Mouse (Mus musculus): ENCODE measurements around the gene Fmnl3.

The Fmnl3 gene

GRCm38 (mm10) chr15:99343414-99344147 is 26.7 kb downstream of the Fmnl3 start:
- DNase-seq (ENCODE audit: low read depth, low spot score), result no peak

- DNase-seq (ENCODE audit: low read depth, low spot score), result no peak
Measured at GRCm38 (mm10) chr15:99342194-99342981, 27.9 kb downstream of the Fmnl3 start.

- DNase-seq (ENCODE audit: low read depth, low spot score), result no peak
Measured at GRCm38 (mm10) chr15:99341102-99341501, 29.2 kb downstream of the Fmnl3 start.

- no peak for DNase-seq (ENCODE audit: low read depth, low spot score)
Measured at GRCm38 (mm10) chr15:99339669-99340068, 30.6 kb downstream of the Fmnl3 start.

GRCm38 (mm10) chr15:99338916-99339315 is 31.4 kb downstream of the Fmnl3 start:
- no peak for DNase-seq (ENCODE audit: low read depth, low spot score)

- no peak for DNase-seq (ENCODE audit: low read depth, low spot score)
Measured at GRCm38 (mm10) chr15:99335801-99336320, 34.4 kb downstream of the Fmnl3 start.

GRCm38 (mm10) chr15:99334500-99334899 is 35.8 kb downstream of the Fmnl3 start:
- no peak for DNase-seq (ENCODE audit: low read depth, low spot score)

GRCm38 (mm10) chr15:99333676-99334065 is 36.6 kb downstream of the Fmnl3 start:
- DNase-seq (ENCODE audit: low read depth, low spot score), result no peak

GRCm38 (mm10) chr15:99332921-99333675 is 37.2 kb downstream of the Fmnl3 start:
- DNase-seq (ENCODE audit: low read depth, low spot score), result no peak

GRCm38 (mm10) chr15:99332111-99332510 is 38.2 kb downstream of the Fmnl3 start:
- no peak for DNase-seq (ENCODE audit: low read depth, low spot score)

- no peak for DNase-seq (ENCODE audit: low read depth, low spot score)
Measured at GRCm38 (mm10) chr15:99331341-99331740, 38.9 kb downstream of the Fmnl3 start.

GRCm38 (mm10) chr15:99330324-99330723 is 40.0 kb downstream of the Fmnl3 start:
- no peak for DNase-seq (ENCODE audit: low read depth, low spot score)

- no peak for DNase-seq (ENCODE audit: low read depth, low spot score)
Measured at GRCm38 (mm10) chr15:99328011-99328410, 42.3 kb downstream of the Fmnl3 start.

GRCm38 (mm10) chr15:99326959-99327358 is 43.3 kb downstream of the Fmnl3 start:
- peak; percentile 58 for DNase-seq (ENCODE audit: low read depth, low spot score)

- DNase-seq (ENCODE audit: low read depth, low spot score), result no peak
Measured at GRCm38 (mm10) chr15:99326407-99326806, 43.9 kb downstream of the Fmnl3 start.

GRCm38 (mm10) chr15:99325598-99325997 is 44.7 kb downstream of the Fmnl3 start:
- no peak for DNase-seq (ENCODE audit: low read depth, low spot score)

- no peak for DNase-seq (ENCODE audit: low read depth, low spot score)
Measured at GRCm38 (mm10) chr15:99324151-99324550, 46.1 kb downstream of the Fmnl3 start.

- DNase-seq (ENCODE audit: low read depth, low spot score), result no peak
Measured at GRCm38 (mm10) chr15:99320978-99321377, 49.3 kb downstream of the Fmnl3 start.

GRCm38 (mm10) chr15:99320168-99320674 is 50.1 kb downstream of the Fmnl3 start:
- no peak for DNase-seq (ENCODE audit: low read depth, low spot score)

- no peak for DNase-seq (ENCODE audit: low read depth, low spot score)
Measured at GRCm38 (mm10) chr15:99319411-99319871, 50.8 kb downstream of the Fmnl3 start.

- DNase-seq (ENCODE audit: low read depth, low spot score), result no peak
Measured at GRCm38 (mm10) chr15:99318861-99319410, 51.3 kb downstream of the Fmnl3 start.

All from ES-CJ7 (cell line).